Mouse (Mus musculus) liver, adult 2 months (tissue): ENCODE measurements around the gene Plk3. TPM values are rescaled to one million over a fixed set of nuclear protein-coding genes. Genes with fewer than 3 reads are reported as not detected.

ENCODE experiments used
- DNase-seq: peaks from one replicate; pipeline ENCODE4 v3.0.0-alpha.2; 2011; ENCODE audit warnings: low read depth, low spot score; ENCODE audit errors: extremely low read depth
- H3K27ac ChIP-seq: fragments of 200-500 bp; replicated peaks from 2 replicates; pipeline ENCODE4 v1.5.1; 2012; ENCODE audit warnings: low read depth, mild to moderate bottlenecking, control low read depth, inconsistent platforms, low read length; ENCODE audit not compliant: insufficient read depth
- H3K27me3 ChIP-seq: fragments of 200-500 bp; 2 replicates; pipeline ENCODE4 v1.6.1; 2012; ENCODE audit warnings: mild to moderate bottlenecking, moderate library complexity, low read length, inconsistent platforms; ENCODE audit not compliant: control insufficient read depth, insufficient read depth
- H3K36me3 ChIP-seq: fragments of 200-500 bp; 2 replicates; pipeline ENCODE4 v1.6.1; 2012; ENCODE audit warnings: low read length, inconsistent platforms; ENCODE audit not compliant: control insufficient read depth, insufficient read depth
- H3K4me1 ChIP-seq: fragments of 200-500 bp; 2 replicates; pipeline ENCODE4 v1.6.1; 2011; ENCODE audit warnings: low read length; ENCODE audit not compliant: control insufficient read depth, insufficient read depth
- H3K4me3 ChIP-seq: fragments of 200-500 bp; 2 replicates; pipeline ENCODE4 v1.5.1; 2011; ENCODE audit warnings: low read depth, mild to moderate bottlenecking, control low read depth, low read length, moderate library complexity; ENCODE audit not compliant: insufficient read depth
- H3K79me2 ChIP-seq: fragments of 200-500 bp; 2 replicates; pipeline ENCODE4 v1.6.1; 2012; ENCODE audit warnings: inconsistent platforms, mild to moderate bottlenecking, low read length, moderate library complexity; ENCODE audit not compliant: control insufficient read depth, insufficient read depth
- H3K9ac ChIP-seq: fragments of 200-500 bp; 2 replicates; pipeline ENCODE4 v1.6.1; 2012; ENCODE audit warnings: low read depth, mild to moderate bottlenecking, control low read depth, inconsistent platforms, low read length
- CTCF ChIP-seq: fragments of 200-500 bp; IDR thresholded peaks from 2 replicates; pipeline ENCODE4 v1.5.1; 2011; ENCODE audit warnings: low read depth, low read length, control low read depth
- POLR2A ChIP-seq: fragments of 200-500 bp; IDR thresholded peaks from 2 replicates; pipeline ENCODE4 v1.6.1; 2011; ENCODE audit warnings: low read length, control low read depth; ENCODE audit not compliant: insufficient read depth; ENCODE audit errors: extremely low read depth
- WGBS: fragments of 180-500 bp; shearing (Covaris S2); methylation state at CpG from one replicate; pipeline ENCODE4 v1.1.7; 2018; 5-methylcytosine and 5-hydroxymethylcytosine counted together
- polyA plus RNA-seq: library from polyadenylated mRNA; depleted of rRNA; stranded (reverse); fragments of >200 nt; gene quantifications from 2 replicates; pipeline ENCODE4 v1.2.3, GENCODE M21; 2012
- total RNA-seq: library from RNA; depleted of rRNA; stranded (reverse); fragments of >200 nt; gene quantifications from 2 replicates; pipeline ENCODE4 v1.2.3, GENCODE M21; 2014

Plk3 gene
- total and polyA plus RNA-seq, 2 experiments: 10.7 to 31.7 TPM

GRCm38 (mm10) chr4:117110249-117110648 is 23.5 kb downstream of the Plk3 start:
- Histone ChIP-seq H3K79me2 (no peaks in the 10 kb centered on the region), H3K4me3 (no peak overlapping the region), H3K27ac (no peak overlapping the region), H3K27me3 (no peaks in the 10 kb centered on the region), H3K9ac (no peak overlapping the region), H3K36me3 (no peaks in the 10 kb centered on the region), H3K4me1 (no peaks in the 10 kb centered on the region)
- 88% methylated on average over 13 of the region's 13 CpGs for whole genome bisulfite sequencing
- no peak for TF ChIP-seq CTCF
- TF ChIP-seq POLR2A: no peak
- no peak for DNase-seq

- no peaks in the 10 kb centered on the region for H3K36me3 ChIP-seq
- H3K9ac ChIP-seq: no peak overlapping the region
- no peaks in the 10 kb centered on the region for H3K27me3 ChIP-seq
- H3K4me1 ChIP-seq: no peaks in the 10 kb centered on the region
- H3K27ac ChIP-seq: no peak overlapping the region
- TF ChIP-seq POLR2A (no peak), CTCF (no peak)
- no peak for DNase-seq
- 98% methylated on average over 25 of the region's 25 CpGs for WGBS
- H3K79me2 ChIP-seq: no peaks in the 10 kb centered on the region
- H3K4me3 ChIP-seq: no peak overlapping the region
Observed at GRCm38 (mm10) chr4:117109330-117109729, 24.4 kb downstream of the Plk3 start.

- Histone ChIP-seq H3K4me3 (no peak overlapping the region), H3K79me2 (no peaks in the 10 kb centered on the region), H3K27ac (no peak overlapping the region), H3K9ac (no peak overlapping the region), H3K27me3 (no peaks in the 10 kb centered on the region), H3K36me3 (no peaks in the 10 kb centered on the region), H3K4me1 (no peaks in the 10 kb centered on the region)
- WGBS: 99% methylated on average over 6 of the region's 6 CpGs
- TF ChIP-seq POLR2A: no peak
- no peak for TF ChIP-seq CTCF
- DNase-seq: no peak
Observed at GRCm38 (mm10) chr4:117108524-117108849, 25.3 kb downstream of the Plk3 start.

- H3K36me3 ChIP-seq: no peaks in the 10 kb centered on the region
- WGBS: 90% methylated on average over 18 of the region's 18 CpGs
- DNase-seq: no peak
- H3K27me3 ChIP-seq: no peaks in the 10 kb centered on the region
- TF ChIP-seq POLR2A (no peak), CTCF (no peak)
- H3K4me3 ChIP-seq: no peak overlapping the region
- no peak overlapping the region for H3K27ac ChIP-seq
- H3K79me2 ChIP-seq: no peaks in the 10 kb centered on the region
- H3K4me1 ChIP-seq: no peaks in the 10 kb centered on the region
- H3K9ac ChIP-seq: no peak overlapping the region
Observed at GRCm38 (mm10) chr4:117107813-117108523, 25.8 kb downstream of the Plk3 start.

- H3K79me2 ChIP-seq: no peaks in the 10 kb centered on the region
- no peak overlapping the region for H3K4me3 ChIP-seq
- no peak overlapping the region for H3K27ac ChIP-seq
- no peak overlapping the region for H3K9ac ChIP-seq
- H3K27me3 ChIP-seq: no peaks in the 10 kb centered on the region
- TF ChIP-seq CTCF: no peak
- no peak for TF ChIP-seq POLR2A
- H3K4me1 ChIP-seq: no peaks in the 10 kb centered on the region
- WGBS: 92% methylated on average over 10 of the region's 10 CpGs
- H3K36me3 ChIP-seq: no peaks in the 10 kb centered on the region
- DNase-seq: no peak
Observed at GRCm38 (mm10) chr4:117105127-117105526, 28.6 kb downstream of the Plk3 start.

GRCm38 (mm10) chr4:117104672-117105071 is 29.1 kb downstream of the Plk3 start:
- no peak for DNase-seq
- TF ChIP-seq CTCF (no peak), POLR2A (no peak)
- no peak overlapping the region for H3K27ac ChIP-seq
- H3K4me1 ChIP-seq: no peaks in the 10 kb centered on the region
- WGBS: 84% methylated on average over 10 of the region's 10 CpGs
- no peaks in the 10 kb centered on the region for H3K36me3 ChIP-seq
- no peak overlapping the region for H3K4me3 ChIP-seq
- H3K9ac ChIP-seq: no peak overlapping the region
- no peaks in the 10 kb centered on the region for H3K27me3 ChIP-seq
- H3K79me2 ChIP-seq: no peaks in the 10 kb centered on the region
